ENCODE assay signal across 7 mouse cellular contexts in genomic region chr4:155490990-155491504, GRCm38 (mm10). TPM values are rescaled to one million over a fixed set of nuclear protein-coding genes. Genes with fewer than 3 reads are reported as not detected.
DNase-seq lines count a peak whose midpoint lies in the region; ATAC-seq and TF ChIP-seq lines count a peak whose summit lies in the region.

Gene Gnb1 (plus strand): TSS chr4:155491361.

- H3K9me3 ChIP-seq in intestine, postnatal 0 days (ENCODE audit: control insufficient read depth): no peaks in the 10 kb centered on the region
- H3K9me3 ChIP-seq in midbrain, embryonic 12.5 days: no peaks in the 10 kb centered on the region

- peak; percentile 81 for DNase-seq in adrenal gland, adult 8-10 months
- DNase-seq in embryo, embryonic 9.5 days (ENCODE audit: extremely low spot score): peak; percentile 91
- no peak for DNase-seq in gonadal fat pad, adult 2 months (ENCODE audit: low read depth)
- peak; percentile 97 for DNase-seq in left cerebral cortex, postnatal 4 days

- no peaks in the 10 kb centered on the region for H3K27me3 ChIP-seq in intestine, postnatal 0 days (replicated peaks; ENCODE audit: control insufficient read depth, insufficient read depth, low read length)
- no peaks in the 10 kb centered on the region for H3K27me3 ChIP-seq in midbrain, embryonic 12.5 days
- no peaks in the 10 kb centered on the region for H3K27me3 ChIP-seq in small intestine, adult 2 months (ENCODE audit: control insufficient read depth, insufficient read depth, low read length)

- no peaks in the 10 kb centered on the region for H3K36me3 ChIP-seq in intestine, postnatal 0 days (ENCODE audit: control insufficient read depth, insufficient read depth)
- H3K36me3 ChIP-seq in midbrain, embryonic 12.5 days: 0 out of 2 replicates have a peak, but pooled peaks cover 3% of the 10 kb centered on the region
- H3K36me3 ChIP-seq in small intestine, adult 2 months (ENCODE audit: control insufficient read depth, insufficient read depth, low read length): no peaks in the 10 kb centered on the region

- under 1% methylated on average over 58 of the region's 60 CpGs for WGBS in intestine, postnatal 0 days
- 0% methylated on average over 21 of the region's 60 CpGs for WGBS in midbrain, embryonic 12.5 days
- WGBS in small intestine, adult 2 months: 1% methylated on average over 57 of the region's 60 CpGs

- H3K27ac ChIP-seq in intestine, postnatal 0 days (ENCODE audit: low read depth, low read length): peak within 1 kb of the TSS; percentile 96
- H3K27ac ChIP-seq in midbrain, embryonic 12.5 days (replicated peaks): peak within 1 kb of the TSS; percentile 96
- H3K27ac ChIP-seq in small intestine, adult 2 months (ENCODE audit: insufficient read depth, low read depth, low read length): peak within 1 kb of the TSS; percentile 96

- H3K9ac ChIP-seq in intestine, postnatal 0 days (ENCODE audit: low read depth, low read length): peak within 1 kb of the TSS; percentile 100
- peak within 1 kb of the TSS; percentile 100 for H3K9ac ChIP-seq in midbrain, embryonic 12.5 days (replicated peaks)

- H3K4me3 ChIP-seq in intestine, postnatal 0 days (ENCODE audit: low read depth, low read length): peak within 1 kb of the TSS; percentile 97
- H3K4me3 ChIP-seq in midbrain, embryonic 12.5 days: peak within 1 kb of the TSS; percentile 98
- H3K4me3 ChIP-seq in small intestine, adult 2 months (ENCODE audit: low read depth, low read length): peak within 1 kb of the TSS; percentile 79

- ATAC-seq in intestine, postnatal 0 days: peak; percentile 55
- peak; percentile 82 for ATAC-seq in midbrain, embryonic 12.5 days (ENCODE audit: low FRiP score, low read depth)

- H3K4me2 ChIP-seq in intestine, postnatal 0 days (replicated peaks; ENCODE audit: low read depth): peak within 1 kb of the TSS; percentile 84
- peak within 1 kb of the TSS; percentile 67 for H3K4me2 ChIP-seq in midbrain, embryonic 12.5 days (replicated peaks)

- peak; percentile 50 for TF ChIP-seq POLR2A in small intestine, adult 2 months (IDR thresholded peaks at IDR 0.05; ENCODE audit: low read depth, low read length)

- intact Hi-C loops in left cerebral cortex, postnatal 4 days (cut with DNase I): no loop called here

- H3K4me1 ChIP-seq in intestine, postnatal 0 days (replicated peaks; ENCODE audit: control insufficient read depth, insufficient read depth, low read length): peaks cover 25% of the 10 kb centered on the region
- peaks cover 40% of the 10 kb centered on the region for H3K4me1 ChIP-seq in midbrain, embryonic 12.5 days
- H3K4me1 ChIP-seq in small intestine, adult 2 months (ENCODE audit: control insufficient read depth, insufficient read depth, insufficient read length, low read length): peaks cover 30% of the 10 kb centered on the region; the same call in 1 of the 2 replicates

- TF ChIP-seq CTCF in intestine, postnatal 0 days (IDR thresholded peaks at IDR 0.05; ENCODE audit: low read depth): peak; percentile 51
- TF ChIP-seq CTCF in small intestine, adult 2 months (IDR thresholded peaks at IDR 0.05; ENCODE audit: extremely low read depth, insufficient read length, insufficient replicate concordance, low read depth, low read length): no peak; the same call in 1 of the 2 replicates

RNA-seq across cellular contexts. Expression of gene Gnb1, which starts in this region (rescaled TPM):
- total RNA-seq in adrenal gland, adult 8-10 months (2022): 100 to 1,000 TPM; 344 to 487 (median 448) TPM
- 663 and 820 TPM in 2 replicates for polyA plus RNA-seq in gonadal fat pad, adult 2 months (2012; rRNA removed)
- polyA plus RNA-seq in intestine, postnatal 0 days (2015; fragmentation: Nextera tagmentation; extraction: Ambion mirVana): 336 and 354 TPM in 2 replicates
- total RNA-seq in left cerebral cortex, postnatal 4 days (2021): 1,000 to 10,000 TPM; 1,273 to 1,305 TPM
- 751 and 797 TPM in 2 replicates for polyA plus RNA-seq in midbrain, embryonic 12.5 days (2016; fragmentation: Nextera tagmentation; extraction: Ambion mirVana)
- polyA plus RNA-seq in small intestine, adult 2 months (2012; rRNA removed): 690 and 1,603 TPM in 2 replicates
